Mouse (Mus musculus) embryonic fibroblast, embryonic 13.5 days (primary cell): ENCODE measurements at regions not wholly inside any gene's neighbourhood (a gene's known extent, or its start where the extent isn't known, plus 50 kb on each side); places are given as distances from the start of the nearest gene placed in this dataset.

Experiments
- CTCF ChIP-seq: IDR thresholded peaks from 2 replicates; pipeline ENCODE4 v1.5.1; 2011; ENCODE audit warnings: mild to moderate bottlenecking, control low read depth, low read length, moderate library complexity, borderline replicate concordance; ENCODE audit not compliant: insufficient read depth
- POLR2A ChIP-seq: IDR thresholded peaks from 2 replicates; pipeline ENCODE4 v1.6.1; 2011; ENCODE audit warnings: low read depth, mild to moderate bottlenecking, control low read depth, low read length, moderate library complexity

GRCm38 (mm10) chr17:64930816-64931428, 95.1 kb upstream of the 4930583I09Rik start:
- TF ChIP-seq POLR2A (no peak), CTCF (no peak)
